Mouse (Mus musculus): ENCODE measurements around the gene Nr1h5. TPM values are rescaled to one million over a fixed set of nuclear protein-coding genes. Genes with fewer than 3 reads are reported as not detected.

Gene Nr1h5
- polyA plus RNA-seq, 1 experiment from 2014 or later = 0.11 TPM

- peak; percentile 93 for ATAC-seq (ENCODE audit: insufficient read depth, low FRiP score, low TSS enrichment)
- 27% methylated on average over 10 of the region's 10 CpGs for WGBS
- H3K4me3 ChIP-seq (ENCODE audit: low read depth, low read length) = no peak overlapping the region
- peak overlapping the region; percentile 8 for H3K9ac ChIP-seq (ENCODE audit: low read length)
- no peaks in the 10 kb centered on the region for H3K4me1 ChIP-seq (ENCODE audit: control insufficient read depth, insufficient read depth, low read length)
- peak; percentile 68 for DNase-seq (ENCODE audit: low spot score)
- H3K9me3 ChIP-seq (ENCODE audit: control insufficient read depth, low read length) = no peaks in the 10 kb centered on the region
- H3K36me3 ChIP-seq (ENCODE audit: control insufficient read depth, insufficient read depth, low read length) = no peaks in the 10 kb centered on the region
- 0 out of 2 replicates have a peak overlapping the region, but pooled peaks have one; percentile 23 for H3K27ac ChIP-seq (ENCODE audit: low read depth, low read length)
- 0 out of 2 replicates have a peak overlapping the region, but pooled peaks have one; percentile 3 for H3K4me2 ChIP-seq (ENCODE audit: low read depth)
- no peaks in the 10 kb centered on the region for H3K27me3 ChIP-seq (ENCODE audit: control insufficient read depth, insufficient read depth, low read length)
Observed at GRCm38 (mm10) chr3:102979550-102980348, 15.8 kb upstream of the Nr1h5 start.

- Histone ChIP-seq H3K9me3 (ENCODE audit: control insufficient read depth, low read length) (no peaks in the 10 kb centered on the region), H3K27me3 (ENCODE audit: control insufficient read depth, insufficient read depth, low read length) (no peaks in the 10 kb centered on the region), H3K9ac (ENCODE audit: low read length) (no peak overlapping the region), H3K36me3 (ENCODE audit: control insufficient read depth, insufficient read depth, low read length) (no peaks in the 10 kb centered on the region), H3K4me2 (ENCODE audit: low read depth) (no peak overlapping the region), H3K27ac (ENCODE audit: low read depth, low read length) (no peak overlapping the region), H3K4me3 (ENCODE audit: low read depth, low read length) (no peak overlapping the region), H3K4me1 (ENCODE audit: control insufficient read depth, insufficient read depth, low read length) (no peaks in the 10 kb centered on the region)
- 85% methylated on average over 4 of the region's 4 CpGs for WGBS
- ATAC-seq (ENCODE audit: insufficient read depth, low FRiP score, low TSS enrichment) (no peak), DNase-seq (ENCODE audit: low spot score) (no peak)
Observed at GRCm38 (mm10) chr3:102976906-102977305, 13.0 kb upstream of the Nr1h5 start.

- WGBS = 93% methylated on average over 3 of the region's 3 CpGs
- no peak overlapping the region for H3K9ac ChIP-seq (ENCODE audit: low read length)
- H3K4me3 ChIP-seq (ENCODE audit: low read depth, low read length) = no peak overlapping the region
- no peaks in the 10 kb centered on the region for H3K27me3 ChIP-seq (ENCODE audit: control insufficient read depth, insufficient read depth, low read length)
- no peak overlapping the region for H3K4me2 ChIP-seq (ENCODE audit: low read depth)
- no peaks in the 10 kb centered on the region for H3K4me1 ChIP-seq (ENCODE audit: control insufficient read depth, insufficient read depth, low read length)
- ATAC-seq (ENCODE audit: insufficient read depth, low FRiP score, low TSS enrichment) (no peak), DNase-seq (ENCODE audit: low spot score) (no peak)
- H3K9me3 ChIP-seq (ENCODE audit: control insufficient read depth, low read length) = no peaks in the 10 kb centered on the region
- no peaks in the 10 kb centered on the region for H3K36me3 ChIP-seq (ENCODE audit: control insufficient read depth, insufficient read depth, low read length)
- no peak overlapping the region for H3K27ac ChIP-seq (ENCODE audit: low read depth, low read length)
Observed at GRCm38 (mm10) chr3:102970508-102970907, 6.6 kb upstream of the Nr1h5 start.

- H3K4me1 ChIP-seq (ENCODE audit: control insufficient read depth, insufficient read depth, low read length) = no peaks in the 10 kb centered on the region
- H3K9ac ChIP-seq (ENCODE audit: low read length) = no peak overlapping the region
- H3K4me2 ChIP-seq (ENCODE audit: low read depth) = no peak overlapping the region
- ATAC-seq (ENCODE audit: insufficient read depth, low FRiP score, low TSS enrichment) (peak; percentile 88), DNase-seq (ENCODE audit: low spot score) (peak; percentile 54)
- no peaks in the 10 kb centered on the region for H3K9me3 ChIP-seq (ENCODE audit: control insufficient read depth, low read length)
- H3K27ac ChIP-seq (ENCODE audit: low read depth, low read length) = no peak overlapping the region
- no peak overlapping the region for H3K4me3 ChIP-seq (ENCODE audit: low read depth, low read length)
- H3K27me3 ChIP-seq (ENCODE audit: control insufficient read depth, insufficient read depth, low read length) = no peaks in the 10 kb centered on the region
- WGBS = 55% methylated on average over 9 of the region's 9 CpGs
- no peaks in the 10 kb centered on the region for H3K36me3 ChIP-seq (ENCODE audit: control insufficient read depth, insufficient read depth, low read length)
Observed at GRCm38 (mm10) chr3:102970067-102970466, 6.1 kb upstream of the Nr1h5 start.

GRCm38 (mm10) chr3:102955596-102955995, 8.3 kb downstream of the Nr1h5 start:
- Histone ChIP-seq H3K27ac (ENCODE audit: low read depth, low read length) (no peak overlapping the region), H3K9ac (ENCODE audit: low read length) (no peak overlapping the region), H3K4me3 (ENCODE audit: low read depth, low read length) (no peak overlapping the region), H3K27me3 (ENCODE audit: control insufficient read depth, insufficient read depth, low read length) (no peaks in the 10 kb centered on the region), H3K4me2 (ENCODE audit: low read depth) (no peak overlapping the region), H3K36me3 (ENCODE audit: control insufficient read depth, insufficient read depth, low read length) (no peaks in the 10 kb centered on the region), H3K9me3 (ENCODE audit: control insufficient read depth, low read length) (no peaks in the 10 kb centered on the region), H3K4me1 (ENCODE audit: control insufficient read depth, insufficient read depth, low read length) (no peaks in the 10 kb centered on the region)
- 74% methylated on average over 3 of the region's 3 CpGs for WGBS
- ATAC-seq (ENCODE audit: insufficient read depth, low FRiP score, low TSS enrichment) (no peak), DNase-seq (ENCODE audit: low spot score) (no peak)

- no peak overlapping the region for H3K4me2 ChIP-seq (ENCODE audit: low read depth)
- DNase-seq (ENCODE audit: low spot score) (no peak), ATAC-seq (ENCODE audit: insufficient read depth, low FRiP score, low TSS enrichment) (no peak)
- 88% methylated on average over 3 of the region's 3 CpGs for WGBS
- H3K27me3 ChIP-seq (ENCODE audit: control insufficient read depth, insufficient read depth, low read length) = no peaks in the 10 kb centered on the region
- H3K9me3 ChIP-seq (ENCODE audit: control insufficient read depth, low read length) = no peaks in the 10 kb centered on the region
- H3K27ac ChIP-seq (ENCODE audit: low read depth, low read length) = no peak overlapping the region
- H3K36me3 ChIP-seq (ENCODE audit: control insufficient read depth, insufficient read depth, low read length) = no peaks in the 10 kb centered on the region
- H3K9ac ChIP-seq (ENCODE audit: low read length) = no peak overlapping the region
- no peak overlapping the region for H3K4me3 ChIP-seq (ENCODE audit: low read depth, low read length)
- no peaks in the 10 kb centered on the region for H3K4me1 ChIP-seq (ENCODE audit: control insufficient read depth, insufficient read depth, low read length)
Observed at GRCm38 (mm10) chr3:102955143-102955542, 8.8 kb downstream of the Nr1h5 start.

- Histone ChIP-seq H3K4me1 (ENCODE audit: control insufficient read depth, insufficient read depth, low read length) (no peaks in the 10 kb centered on the region), H3K9ac (ENCODE audit: low read length) (no peak overlapping the region), H3K27ac (ENCODE audit: low read depth, low read length) (no peak overlapping the region), H3K27me3 (ENCODE audit: control insufficient read depth, insufficient read depth, low read length) (no peaks in the 10 kb centered on the region), H3K36me3 (ENCODE audit: control insufficient read depth, insufficient read depth, low read length) (no peaks in the 10 kb centered on the region), H3K9me3 (ENCODE audit: control insufficient read depth, low read length) (no peaks in the 10 kb centered on the region), H3K4me3 (ENCODE audit: low read depth, low read length) (no peak overlapping the region), H3K4me2 (ENCODE audit: low read depth) (no peak overlapping the region)
- ATAC-seq (ENCODE audit: insufficient read depth, low FRiP score, low TSS enrichment) = no peak
- DNase-seq (ENCODE audit: low spot score) = no peak
- WGBS = 91% methylated on average over 12 of the region's 12 CpGs
Observed at GRCm38 (mm10) chr3:102954476-102954875, 9.5 kb downstream of the Nr1h5 start.

- Histone ChIP-seq H3K4me1 (ENCODE audit: control insufficient read depth, insufficient read depth, low read length) (no peaks in the 10 kb centered on the region), H3K36me3 (ENCODE audit: control insufficient read depth, insufficient read depth, low read length) (no peaks in the 10 kb centered on the region), H3K4me3 (ENCODE audit: low read depth, low read length) (no peak overlapping the region), H3K27me3 (ENCODE audit: control insufficient read depth, insufficient read depth, low read length) (no peaks in the 10 kb centered on the region), H3K4me2 (ENCODE audit: low read depth) (no peak overlapping the region), H3K27ac (ENCODE audit: low read depth, low read length) (no peak overlapping the region), H3K9me3 (ENCODE audit: control insufficient read depth, low read length) (no peaks in the 10 kb centered on the region), H3K9ac (ENCODE audit: low read length) (no peak overlapping the region)
- ATAC-seq (ENCODE audit: insufficient read depth, low FRiP score, low TSS enrichment) = no peak
- no peak for DNase-seq (ENCODE audit: low spot score)
- 58% methylated on average over 5 of the region's 5 CpGs for WGBS
Observed at GRCm38 (mm10) chr3:102946861-102947260, 17.1 kb downstream of the Nr1h5 start.

- Histone ChIP-seq H3K4me3 (ENCODE audit: low read depth, low read length) (no peak overlapping the region), H3K27ac (ENCODE audit: low read depth, low read length) (no peak overlapping the region), H3K4me1 (ENCODE audit: control insufficient read depth, insufficient read depth, low read length) (no peaks in the 10 kb centered on the region), H3K27me3 (ENCODE audit: control insufficient read depth, insufficient read depth, low read length) (no peaks in the 10 kb centered on the region), H3K9ac (ENCODE audit: low read length) (no peak overlapping the region), H3K36me3 (ENCODE audit: control insufficient read depth, insufficient read depth, low read length) (no peaks in the 10 kb centered on the region), H3K9me3 (ENCODE audit: control insufficient read depth, low read length) (no peaks in the 10 kb centered on the region), H3K4me2 (ENCODE audit: low read depth) (no peak overlapping the region)
- ATAC-seq (ENCODE audit: insufficient read depth, low FRiP score, low TSS enrichment) (no peak), DNase-seq (ENCODE audit: low spot score) (no peak)
- 83% methylated on average over 3 of the region's 3 CpGs for WGBS
Observed at GRCm38 (mm10) chr3:102946312-102946711, 17.6 kb downstream of the Nr1h5 start.

Data from neural tube, embryonic 11.5 days (tissue).